Mouse (Mus musculus) embryonic facial prominence, embryonic 11.5 days (tissue): Measurements from ENCODE around the gene Acsl1. TPM values are rescaled to one million over a fixed set of nuclear protein-coding genes. Genes with fewer than 3 reads are reported as not detected.

ENCODE experiments used
- ATAC-seq: fragments of 200-750 bp; cut with Nextera tagmentation; replicated peaks from 2 replicates; pipeline ENCODE4 v1.8.0; 2017; ENCODE audit warnings: low read depth; ENCODE audit not compliant: insufficient number of reproducible peaks, low FRiP score, low TSS enrichment
- DNase-seq: peaks from one replicate; pipeline ENCODE4 v3.0.0-alpha.2; 2015; ENCODE audit warnings: low spot score
- H3K27ac ChIP-seq: fragments of 300-500 bp; sonication (generic); replicated peaks from 2 replicates; pipeline ENCODE4 v1.5.1; 2014; ENCODE audit warnings: mild to moderate bottlenecking, low read depth, low read length, control low read depth
- H3K27me3 ChIP-seq: fragments of 300-500 bp; sonication (generic); 2 replicates; pipeline ENCODE4 v1.6.1; 2014; ENCODE audit warnings: mild to moderate bottlenecking, low read length, moderate library complexity, mixed read lengths; ENCODE audit not compliant: control insufficient read depth, insufficient read depth
- H3K36me3 ChIP-seq: fragments of 300-500 bp; sonication (generic); replicated peaks from 2 replicates; pipeline ENCODE4 v1.6.1; 2014; ENCODE audit warnings: low read depth, mild to moderate bottlenecking, low read length, moderate library complexity, mixed read lengths; ENCODE audit not compliant: control insufficient read depth, insufficient read depth
- H3K4me1 ChIP-seq: fragments of 300-500 bp; sonication (generic); 2 replicates; pipeline ENCODE4 v1.6.1; 2014; ENCODE audit warnings: low read length, mixed read lengths; ENCODE audit not compliant: control insufficient read depth, insufficient read depth
- H3K4me2 ChIP-seq: fragments of 300-500 bp; sonication (generic); 2 replicates; pipeline ENCODE4 v1.6.1; 2014; ENCODE audit warnings: low read depth, mild to moderate bottlenecking, control low read depth, low read length, moderate library complexity
- H3K4me3 ChIP-seq: fragments of 300-500 bp; sonication (generic); 2 replicates; pipeline ENCODE4 v1.5.1; 2014; ENCODE audit warnings: low read depth, low read length, control low read depth
- H3K9ac ChIP-seq: fragments of 300-500 bp; sonication (generic); replicated peaks from 2 replicates; pipeline ENCODE4 v1.6.1; 2014; ENCODE audit warnings: mild to moderate bottlenecking, control low read depth, low read length
- H3K9me3 ChIP-seq: fragments of 300-500 bp; sonication (generic); replicated peaks from 2 replicates; pipeline ENCODE4 v1.6.1; 2016; ENCODE audit warnings: mild to moderate bottlenecking, low read length, inconsistent platforms, mixed read lengths; ENCODE audit not compliant: control insufficient read depth
- WGBS: fragments of 180-500 bp; shearing (Covaris S2); extraction: QIAGEN DNeasy Blood & Tissue Kit; methylation state at CpG from one replicate; pipeline ENCODE4 v1.1.7; 2014; 5-methylcytosine and 5-hydroxymethylcytosine counted together
- polyA plus RNA-seq: library from polyadenylated mRNA; unstranded; fragments of >200 nt; fragmentation: Nextera tagmentation; extraction: Ambion mirVana; gene quantifications from 2 replicates; pipeline ENCODE4 v1.2.1, GENCODE M21; 2014

Gene Acsl1
- polyA plus RNA-seq, 1 experiment from 2014 or later: 11.7 TPM

DNA sequence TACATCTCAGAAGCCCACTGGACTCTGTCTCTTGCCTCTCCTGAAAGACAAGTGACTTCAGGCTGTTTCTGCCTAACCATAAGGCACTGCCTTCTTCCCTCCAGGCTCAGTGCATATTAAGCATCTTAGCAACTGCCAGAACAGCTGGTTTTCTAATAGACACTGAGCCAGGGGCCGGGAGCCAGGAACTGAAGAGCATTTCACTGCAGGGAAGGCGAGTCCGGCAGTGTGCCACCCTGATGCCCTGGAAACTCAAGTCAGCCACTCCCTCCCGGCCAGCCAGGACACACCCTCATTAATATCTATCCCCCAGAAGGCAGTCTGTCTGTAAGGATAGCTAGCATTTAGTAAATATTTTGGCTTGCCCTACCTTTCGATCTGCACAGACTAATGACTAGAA is 68.9 kb downstream of the Acsl1 start:
- WGBS: 64% methylated on average over 5 of the region's 5 CpGs
- no peak overlapping the region for H3K4me2 ChIP-seq
- no peaks in the 10 kb centered on the region for H3K36me3 ChIP-seq
- no peaks in the 10 kb centered on the region for H3K27me3 ChIP-seq
- ATAC-seq: no peak
- DNase-seq: no peak
- H3K4me1 ChIP-seq: no peaks in the 10 kb centered on the region
- no peaks in the 10 kb centered on the region for H3K9me3 ChIP-seq
- H3K9ac ChIP-seq: no peak overlapping the region
- no peak overlapping the region for H3K27ac ChIP-seq
- no peak overlapping the region for H3K4me3 ChIP-seq

DNA sequence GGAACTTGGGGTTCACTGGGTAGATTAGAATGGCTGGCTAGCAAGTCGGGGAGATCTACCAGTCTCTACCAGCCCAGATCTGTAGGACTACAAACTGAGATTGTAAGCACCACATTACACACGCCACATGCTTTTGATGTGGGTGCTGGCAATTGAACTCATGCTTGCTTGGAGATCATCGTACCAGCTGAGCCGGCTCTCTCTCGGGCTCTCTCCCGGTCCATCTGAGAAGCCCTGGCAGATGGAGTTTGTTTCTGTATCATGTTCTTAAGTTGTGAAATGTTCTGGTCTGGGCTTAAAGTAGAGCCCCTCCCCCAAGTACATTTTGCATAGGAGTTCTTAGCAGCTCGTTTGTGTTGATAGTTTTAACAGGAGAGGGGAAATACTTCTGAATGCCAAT is 72.4 kb downstream of the Acsl1 start:
- ATAC-seq: no peak
- DNase-seq: no peak
- Histone ChIP-seq H3K9me3 (no peaks in the 10 kb centered on the region), H3K4me3 (no peak overlapping the region), H3K27me3 (no peaks in the 10 kb centered on the region), H3K9ac (no peak overlapping the region), H3K4me2 (no peak overlapping the region), H3K36me3 (no peaks in the 10 kb centered on the region), H3K27ac (no peak overlapping the region), H3K4me1 (no peaks in the 10 kb centered on the region)
- 89% methylated on average over 7 of the region's 7 CpGs for WGBS

DNA sequence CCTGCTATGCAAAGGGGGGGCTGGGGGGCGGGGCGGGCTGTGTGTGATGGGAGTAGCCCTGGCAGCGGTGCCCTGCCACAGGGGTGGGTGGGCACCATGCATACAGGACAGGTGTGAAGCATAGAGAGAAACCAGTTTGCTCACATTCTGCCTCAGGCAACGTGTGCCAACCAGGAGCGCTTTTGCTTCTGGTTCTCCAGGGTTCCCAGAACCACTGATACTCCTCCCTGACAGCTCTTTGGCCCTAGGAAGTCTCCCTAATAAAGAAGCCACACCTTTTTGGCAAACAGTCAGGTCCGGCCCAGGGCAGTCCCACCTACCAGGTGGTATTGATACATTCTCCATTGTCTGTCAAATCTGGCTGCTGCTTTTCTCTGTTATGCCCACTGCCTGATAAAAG is 72.8 kb downstream of the Acsl1 start:
- Histone ChIP-seq H3K27ac (no peak overlapping the region), H3K4me1 (no peaks in the 10 kb centered on the region), H3K4me2 (no peak overlapping the region), H3K9me3 (no peaks in the 10 kb centered on the region), H3K9ac (no peak overlapping the region), H3K36me3 (no peaks in the 10 kb centered on the region), H3K4me3 (no peak overlapping the region), H3K27me3 (no peaks in the 10 kb centered on the region)
- ATAC-seq (no peak), DNase-seq (no peak)
- 82% methylated on average over 6 of the region's 6 CpGs for WGBS

DNA sequence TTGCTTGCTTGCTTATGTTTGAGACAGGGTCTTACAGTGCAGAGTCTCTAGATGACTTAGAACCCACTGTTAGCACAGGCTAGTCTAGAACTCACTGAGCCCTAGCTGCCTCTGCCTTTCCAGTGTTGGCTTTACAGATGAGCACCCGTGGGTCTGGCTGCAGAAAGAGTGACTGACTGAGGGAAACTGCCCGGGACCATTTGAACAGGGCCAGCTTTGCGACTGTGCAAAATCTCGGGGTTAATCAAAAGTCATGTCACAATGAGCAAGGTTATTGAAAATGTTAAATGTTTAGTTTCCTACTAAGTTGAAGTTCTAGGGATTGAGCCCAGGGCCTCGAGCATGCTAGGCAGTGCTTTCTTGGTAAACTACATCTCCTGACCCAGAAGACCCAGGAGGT is 75.0 kb downstream of the Acsl1 start:
- Histone ChIP-seq H3K4me3 (no peak overlapping the region), H3K9ac (no peak overlapping the region), H3K9me3 (no peaks in the 10 kb centered on the region), H3K36me3 (no peaks in the 10 kb centered on the region), H3K4me2 (no peak overlapping the region), H3K4me1 (no peaks in the 10 kb centered on the region), H3K27me3 (no peaks in the 10 kb centered on the region), H3K27ac (no peak overlapping the region)
- no peak for DNase-seq
- 86% methylated on average over 5 of the region's 5 CpGs for WGBS
- ATAC-seq: no peak

DNA sequence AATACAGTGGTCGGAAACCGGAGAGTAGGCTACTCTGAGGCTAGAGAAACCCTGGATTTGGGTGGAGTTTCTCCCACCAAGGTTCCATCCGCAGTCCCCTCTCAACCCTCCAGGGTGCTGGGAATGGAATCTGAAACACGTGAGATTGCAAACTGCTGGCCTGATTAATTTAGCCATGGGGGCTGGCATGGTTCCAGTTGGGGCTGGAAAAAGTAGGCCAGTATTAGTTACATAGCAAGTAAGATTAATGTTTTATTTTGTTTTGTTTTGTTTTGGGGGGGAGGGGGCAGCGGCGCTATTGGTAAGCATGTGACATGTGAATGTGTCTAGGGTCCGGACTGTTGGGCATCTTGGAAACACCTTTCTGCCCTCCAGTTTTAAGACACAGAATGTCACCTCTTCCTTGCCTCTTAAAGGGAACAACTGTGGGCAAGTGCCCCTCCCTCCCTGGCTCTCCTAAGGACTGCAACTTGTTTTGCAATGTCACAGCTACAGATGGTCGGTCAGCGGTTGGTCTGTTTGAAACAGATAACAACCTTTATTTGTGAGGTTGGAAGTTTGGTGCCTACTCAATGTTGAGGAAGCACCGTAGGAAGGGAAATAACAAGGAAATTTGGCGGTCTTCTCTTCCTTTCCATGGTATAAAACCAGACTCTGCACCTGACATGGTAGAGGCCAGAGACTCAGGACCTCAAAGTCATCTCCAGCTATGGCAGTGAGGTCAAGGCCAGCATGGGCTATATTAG is 75.8 kb downstream of the Acsl1 start:
- ATAC-seq (no peak), DNase-seq (no peak)
- H3K9me3 ChIP-seq: no peaks in the 10 kb centered on the region
- no peak overlapping the region for H3K4me2 ChIP-seq
- no peaks in the 10 kb centered on the region for H3K4me1 ChIP-seq
- H3K27ac ChIP-seq: no peak overlapping the region
- 81% methylated on average over 11 of the region's 11 CpGs for WGBS
- no peak overlapping the region for H3K9ac ChIP-seq
- no peaks in the 10 kb centered on the region for H3K27me3 ChIP-seq
- H3K4me3 ChIP-seq: no peak overlapping the region
- no peaks in the 10 kb centered on the region for H3K36me3 ChIP-seq

DNA sequence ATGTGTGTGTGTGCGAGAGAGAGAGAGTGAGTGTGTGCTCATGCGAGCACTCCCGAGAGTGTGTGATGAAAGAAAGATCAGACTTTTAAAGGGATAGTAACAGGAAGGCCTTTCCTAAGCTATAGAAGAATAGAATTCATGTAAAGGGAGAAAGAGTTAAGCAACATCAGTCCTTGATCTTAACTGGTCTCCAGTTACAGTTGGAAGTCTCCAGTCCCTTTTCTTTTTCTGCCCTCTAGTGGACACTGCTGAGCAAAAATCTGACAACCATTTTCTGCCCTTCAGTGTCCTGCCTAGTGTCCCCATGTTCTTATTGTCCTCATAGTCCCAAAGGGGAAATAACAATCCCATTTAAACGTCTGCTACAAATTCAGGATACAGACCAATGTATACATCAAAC is 76.4 kb downstream of the Acsl1 start:
- Histone ChIP-seq H3K27ac (no peak overlapping the region), H3K9me3 (no peaks in the 10 kb centered on the region), H3K4me3 (no peak overlapping the region), H3K27me3 (no peaks in the 10 kb centered on the region), H3K4me2 (no peak overlapping the region), H3K4me1 (no peaks in the 10 kb centered on the region), H3K36me3 (no peaks in the 10 kb centered on the region), H3K9ac (no peak overlapping the region)
- ATAC-seq (no peak), DNase-seq (peak; percentile 83)
- WGBS: 51% methylated on average over 4 of the region's 4 CpGs

DNA sequence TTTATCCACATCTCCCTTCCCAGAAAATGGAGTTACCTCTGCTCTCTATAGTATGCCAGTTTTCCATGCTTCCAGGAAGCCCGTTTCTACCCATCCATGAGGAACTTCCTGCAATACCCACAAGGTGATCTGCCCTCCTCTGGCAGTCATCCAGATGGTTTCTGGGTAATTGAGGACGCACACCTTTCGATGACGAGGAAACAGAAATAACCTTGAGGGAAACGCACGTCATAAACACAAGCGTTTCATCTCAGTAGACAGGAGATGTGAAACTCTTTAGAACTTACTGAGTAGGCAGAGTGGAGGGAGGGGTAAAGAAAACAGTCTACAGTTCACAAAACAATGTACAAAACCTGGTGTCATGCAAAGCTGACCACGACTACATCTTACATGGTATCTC is 79.2 kb downstream of the Acsl1 start:
- Histone ChIP-seq H3K9ac (no peak overlapping the region), H3K9me3 (no peaks in the 10 kb centered on the region), H3K27ac (no peak overlapping the region), H3K4me1 (no peaks in the 10 kb centered on the region), H3K4me3 (no peak overlapping the region), H3K27me3 (no peaks in the 10 kb centered on the region), H3K36me3 (no peaks in the 10 kb centered on the region), H3K4me2 (no peak overlapping the region)
- no peak for DNase-seq
- 89% methylated on average over 8 of the region's 8 CpGs for WGBS
- ATAC-seq: no peak

DNA sequence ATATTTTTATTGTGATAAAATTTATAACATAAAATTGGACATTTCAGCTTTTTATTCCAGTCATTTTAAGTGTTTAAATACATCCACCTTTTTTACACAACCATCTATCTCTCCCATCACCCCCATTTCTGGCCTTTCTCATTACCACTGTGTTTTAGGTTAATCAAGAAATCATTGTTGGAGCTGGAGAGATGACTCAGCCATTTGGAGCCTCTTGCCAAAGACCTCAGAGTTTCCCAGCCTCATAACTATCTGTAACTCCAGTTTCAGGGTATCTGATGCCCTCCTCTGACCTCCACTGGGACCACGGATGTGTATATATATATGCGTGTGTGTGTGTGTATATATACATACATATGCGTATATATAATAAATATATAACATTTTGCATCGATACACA is 80.2 kb downstream of the Acsl1 start:
- no peaks in the 10 kb centered on the region for H3K4me1 ChIP-seq
- no peak overlapping the region for H3K4me2 ChIP-seq
- H3K36me3 ChIP-seq: no peaks in the 10 kb centered on the region
- no peaks in the 10 kb centered on the region for H3K9me3 ChIP-seq
- H3K27ac ChIP-seq: no peak overlapping the region
- no peak for ATAC-seq
- WGBS: 49% methylated on average over 4 of the region's 4 CpGs
- H3K4me3 ChIP-seq: peak overlapping the region; percentile 68; the same call in 1 of the 2 replicates
- no peak overlapping the region for H3K9ac ChIP-seq
- H3K27me3 ChIP-seq: no peaks in the 10 kb centered on the region
- no peak for DNase-seq
